Mouse (Mus musculus) leukemia stem cell, adult 10-12 weeks (primary cell): ENCODE results near the gene Vmn1r236. TPM values are rescaled to one million over a fixed set of nuclear protein-coding genes. Genes with fewer than 3 reads are reported as not detected.

Experiments
- polyA plus RNA-seq: library from polyadenylated mRNA; stranded (reverse); fragments of >175 nt; gene quantifications from 2 replicates; pipeline ENCODE4 v1.2.3, GENCODE M21; 2012; ENCODE audit warnings: low replicate concordance

Gene Vmn1r236
- not detected in 2 replicates for polyA plus RNA-seq

DNA sequence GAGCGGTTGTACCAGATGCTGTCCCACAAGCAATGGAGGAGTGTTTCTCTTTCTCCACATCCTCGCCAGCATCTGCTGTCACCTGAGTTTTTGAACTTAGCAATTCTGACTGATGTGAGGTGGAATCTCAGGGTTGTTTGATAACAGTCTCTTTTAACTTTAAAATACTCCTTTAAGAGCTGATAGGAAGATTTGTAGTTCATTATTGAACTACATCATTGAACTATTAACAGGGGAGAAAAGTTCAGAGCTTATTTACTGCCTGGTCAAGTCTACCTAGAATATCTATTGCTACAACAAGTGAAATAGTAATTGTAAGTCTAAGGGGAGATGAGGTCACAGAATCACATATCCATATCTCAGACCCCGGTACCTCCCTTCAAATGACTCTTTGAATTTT is at the start of gene Vmn1r236:
Vmn1r236 (plus strand) TSS at position 301 of the 400 bp plus-strand sequence.

DNA sequence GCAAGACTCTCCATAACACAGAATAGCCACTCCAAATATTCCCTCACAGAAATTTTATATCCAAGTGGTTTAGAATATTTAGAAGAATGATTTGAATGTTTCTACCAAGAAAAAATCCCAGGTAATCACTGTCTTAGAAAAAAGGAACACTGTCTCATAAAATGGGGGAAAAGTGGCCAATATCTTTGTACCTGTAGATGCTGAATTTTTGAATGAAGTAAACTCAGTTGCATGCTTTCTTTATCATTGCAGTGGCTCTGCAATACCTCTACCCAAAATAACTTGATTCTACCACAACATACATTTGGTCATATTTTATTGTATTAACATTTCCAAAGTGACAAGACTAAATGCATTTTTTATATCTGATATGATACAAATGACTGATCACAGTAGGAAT is 26.6 kb upstream of the Vmn1r236 start, which contains the start of gene Vmn1r235:
Vmn1r235 (plus strand) TSS at position 301 of the 400 bp plus-strand sequence.

DNA sequence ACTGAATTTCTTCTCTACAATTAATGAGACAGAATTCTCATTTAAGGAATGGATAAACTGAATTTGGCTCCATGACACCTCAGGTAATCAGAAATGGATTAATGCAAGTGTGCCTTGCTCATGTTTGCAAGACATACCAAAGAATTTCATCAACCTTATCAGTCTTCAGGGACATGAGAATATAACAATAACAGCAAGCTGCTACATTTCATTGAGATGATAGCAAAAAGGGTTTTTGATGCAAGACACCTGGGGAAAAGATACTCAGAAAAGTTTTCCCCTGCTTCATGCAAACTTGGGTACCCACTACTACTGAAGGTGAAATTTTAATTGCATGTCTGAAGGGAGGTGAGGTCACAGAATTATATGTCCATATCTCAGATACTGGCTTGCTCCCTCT is 28.8 kb downstream of the Vmn1r236 start, which contains the start of gene Vmn1r237:
Vmn1r237 (plus strand) TSS at position 301 of the 400 bp plus-strand sequence.

Other genes starting within 250 kb of the Vmn1r236 start
- not detected in 2 replicates for gene Vmn1r234, start 56.9 kb upstream of the Vmn1r236 start, polyA plus RNA-seq
- not detected in 2 replicates for gene Vmn1r235, start 26.5 kb upstream of the Vmn1r236 start, polyA plus RNA-seq
- gene Vmn1r237, start 28.9 kb downstream of the Vmn1r236 start, polyA plus RNA-seq, result not detected in 2 replicates
- gene Zfp677, start 100.8 kb downstream of the Vmn1r236 start, polyA plus RNA-seq, result 0.20 TPM in 1 of 2 replicates, not detected in the other
- 0.17 and 0.35 TPM in 2 replicates for gene Zfp54, start 140.3 kb downstream of the Vmn1r236 start, polyA plus RNA-seq
- gene Zfp51, start 167.4 kb downstream of the Vmn1r236 start, polyA plus RNA-seq, result 0.09 and 1.2 TPM in 2 replicates
- 0.66 and 1.7 TPM in 2 replicates for gene Zfp53, start 206.1 kb downstream of the Vmn1r236 start, polyA plus RNA-seq